Comparison of ENCODE assay signal across 32 mouse cellular contexts in the genomic region with DNA sequence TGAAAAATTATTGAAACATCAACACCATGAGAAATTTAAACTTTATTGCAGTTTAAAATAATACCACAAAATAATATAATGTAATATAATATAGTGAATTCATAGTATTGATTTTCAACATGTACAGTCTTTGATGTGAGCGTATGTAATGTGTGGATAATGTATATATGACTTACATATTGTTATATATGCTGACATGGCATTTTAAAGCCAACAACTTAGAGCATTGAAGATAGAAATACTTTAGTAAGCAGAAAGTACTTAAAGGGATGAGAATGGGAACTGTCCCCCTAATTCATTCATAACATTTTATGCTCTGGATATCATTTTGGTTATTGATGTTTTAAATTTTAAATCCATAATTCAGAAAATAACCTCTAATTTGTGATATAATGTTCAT. TPM values are rescaled to one million over a fixed set of nuclear protein-coding genes. Genes with fewer than 3 reads are reported as not detected.
"Had no signal": no experiment of that assay in that cellular context is flagged by ENCODE, and none has a peak within 500 bp of the region (broad histone marks: within the 10 kb centered on the region; RNA-seq: fewer than 3 reads in every experiment).

No protein-coding gene starts in this region.

- H3K9me3 ChIP-seq: embryonic facial prominence, embryonic 10.5 days; embryonic facial prominence, embryonic 12.5 days; embryonic facial prominence, embryonic 13.5 days; embryonic facial prominence, embryonic 15.5 days; forebrain, embryonic 10.5 days; forebrain, embryonic 12.5 days; forebrain, embryonic 13.5 days; forebrain, embryonic 15.5 days; heart, embryonic 10.5 days had no signal

- H3K27ac ChIP-seq: embryonic facial prominence, embryonic 10.5 days; embryonic facial prominence, embryonic 12.5 days; embryonic facial prominence, embryonic 13.5 days; embryonic facial prominence, embryonic 15.5 days; forebrain, embryonic 10.5 days; forebrain, embryonic 12.5 days; forebrain, embryonic 13.5 days; forebrain, embryonic 15.5 days; gastrocnemius, adult 2 months; heart, adult 2 months; heart, embryonic 10.5 days had no signal

- H3K4me1 ChIP-seq: embryonic facial prominence, embryonic 10.5 days; embryonic facial prominence, embryonic 12.5 days; embryonic facial prominence, embryonic 13.5 days; embryonic facial prominence, embryonic 15.5 days; forebrain, embryonic 10.5 days; forebrain, embryonic 12.5 days; forebrain, embryonic 13.5 days; forebrain, embryonic 15.5 days; heart, embryonic 10.5 days had no signal

- H3K4me2 ChIP-seq: embryonic facial prominence, embryonic 12.5 days; embryonic facial prominence, embryonic 13.5 days; embryonic facial prominence, embryonic 15.5 days; forebrain, embryonic 12.5 days; forebrain, embryonic 13.5 days; forebrain, embryonic 15.5 days; heart, embryonic 11.5 days had no signal

- H3K36me3 ChIP-seq: embryonic facial prominence, embryonic 10.5 days; embryonic facial prominence, embryonic 12.5 days; embryonic facial prominence, embryonic 13.5 days; embryonic facial prominence, embryonic 15.5 days; forebrain, embryonic 10.5 days; forebrain, embryonic 12.5 days; forebrain, embryonic 15.5 days; heart, embryonic 10.5 days had no signal

- ATAC-seq: forebrain, embryonic 13.5 days; forebrain, embryonic 14.5 days; forebrain, embryonic 15.5 days; forebrain, embryonic 16.5 days; forebrain, postnatal 0 days had no signal

- H3K9ac ChIP-seq: embryonic facial prominence, embryonic 12.5 days; embryonic facial prominence, embryonic 13.5 days; embryonic facial prominence, embryonic 15.5 days; forebrain, embryonic 12.5 days; forebrain, embryonic 13.5 days; forebrain, embryonic 15.5 days; forebrain, postnatal 0 days had no signal

- H3K4me3 ChIP-seq: embryonic facial prominence, embryonic 10.5 days; embryonic facial prominence, embryonic 12.5 days; embryonic facial prominence, embryonic 13.5 days; embryonic facial prominence, embryonic 15.5 days; erythroblast, embryonic 14.5 days; forebrain, embryonic 10.5 days; forebrain, embryonic 12.5 days; forebrain, embryonic 13.5 days; forebrain, embryonic 15.5 days; gastrocnemius, adult 2 months; heart, adult 2 months; heart, embryonic 10.5 days had no signal

- H3K27me3 ChIP-seq: embryonic facial prominence, embryonic 12.5 days; embryonic facial prominence, embryonic 13.5 days; embryonic facial prominence, embryonic 15.5 days; forebrain, embryonic 12.5 days; forebrain, embryonic 13.5 days; forebrain, embryonic 15.5 days had no signal

- DNase-seq: cerebellum, adult 9-10 months; cerebellum, adult 9-11 months; cerebellum, postnatal 10 days; cerebellum, postnatal 14 days; cerebellum, postnatal 25 days; cerebellum, postnatal 36 days; embryo, embryonic 11 days; forebrain, postnatal 0 days; gastrocnemius, adult 2 months; gastrocnemius, postnatal 10 days; gastrocnemius, postnatal 14 days; gastrocnemius, postnatal 25 days; gastrocnemius, postnatal 36 days; heart, adult 11 months; heart, adult 18-20 months; heart, adult 2 months had no signal

RNA-seq across cellular contexts. Expression of a gene that starts 35.5 kb away (rescaled TPM):
- total RNA-seq: common myeloid progenitor, adult 5-6 weeks; granulocyte monocyte progenitor cell, adult 5-6 weeks had no signal
- polyA plus RNA-seq: cortical plate, adult 2 months; erythroblast, embryonic 14.5 days; forebrain, embryonic 16.5 days had no signal
